Mouse (Mus musculus) forebrain, embryonic 11.5 days (tissue): Measurements from ENCODE around the gene Muc16. TPM values are rescaled to one million over a fixed set of nuclear protein-coding genes. Genes with fewer than 3 reads are reported as not detected.

ENCODE experiments used
- ATAC-seq: fragments of 200-750 bp; cut with Nextera tagmentation; replicated peaks from 2 replicates; pipeline ENCODE4 v1.8.0; 2017; ENCODE audit warnings: moderate TSS enrichment; ENCODE audit not compliant: low FRiP score
- DNase-seq: peaks from one replicate; pipeline ENCODE4 v3.0.0-alpha.2; 2017; ENCODE audit warnings: low spot score
- H3K27ac ChIP-seq: fragments of 300-500 bp; sonication (generic); 2 replicates; pipeline ENCODE4 v1.5.1; 2014; ENCODE audit warnings: low read depth, low read length
- H3K27me3 ChIP-seq: fragments of 300-500 bp; sonication (generic); 2 replicates; pipeline ENCODE4 v1.6.1; 2014; ENCODE audit warnings: mild to moderate bottlenecking, low read length, mixed read lengths; ENCODE audit not compliant: control insufficient read depth, insufficient read depth
- H3K36me3 ChIP-seq: fragments of 300-500 bp; sonication (generic); 2 replicates; pipeline ENCODE4 v1.6.1; 2014; ENCODE audit warnings: mild to moderate bottlenecking, low read length, moderate library complexity, mixed read lengths; ENCODE audit not compliant: control insufficient read depth, insufficient read depth
- H3K4me1 ChIP-seq: fragments of 300-500 bp; sonication (generic); replicated peaks from 2 replicates; pipeline ENCODE4 v1.6.1; 2014; ENCODE audit warnings: low read length, mixed read lengths; ENCODE audit not compliant: control insufficient read depth, insufficient read depth
- H3K4me2 ChIP-seq: fragments of 300-500 bp; sonication (generic); 2 replicates; pipeline ENCODE4 v1.6.1; 2014; ENCODE audit warnings: low read depth, mild to moderate bottlenecking, low read length, moderate library complexity, mixed read lengths; ENCODE audit not compliant: severe bottlenecking
- H3K4me3 ChIP-seq: fragments of 300-500 bp; sonication (generic); 2 replicates; pipeline ENCODE4 v1.5.1; 2014; ENCODE audit warnings: low read depth, low read length
- H3K9ac ChIP-seq: fragments of 300-500 bp; sonication (generic); 2 replicates; pipeline ENCODE4 v1.6.1; 2014; ENCODE audit warnings: low read length
- H3K9me3 ChIP-seq: fragments of 300-500 bp; sonication (generic); 2 replicates; pipeline ENCODE4 v1.6.1; 2016; ENCODE audit warnings: low read length, mixed read lengths; ENCODE audit not compliant: control insufficient read depth
- WGBS: fragments of 180-500 bp; shearing (Covaris S2); extraction: QIAGEN DNeasy Blood & Tissue Kit; methylation state at CpG from one replicate; pipeline ENCODE4 v1.1.7; 2014; 5-methylcytosine and 5-hydroxymethylcytosine counted together
- polyA plus RNA-seq: library from polyadenylated mRNA; unstranded; fragments of >200 nt; fragmentation: Nextera tagmentation; extraction: Ambion mirVana; gene quantifications from 2 replicates; pipeline ENCODE4 v1.2.1, GENCODE M21; 2014

Gene Muc16
- not detected in 2 replicates for polyA plus RNA-seq

DNA sequence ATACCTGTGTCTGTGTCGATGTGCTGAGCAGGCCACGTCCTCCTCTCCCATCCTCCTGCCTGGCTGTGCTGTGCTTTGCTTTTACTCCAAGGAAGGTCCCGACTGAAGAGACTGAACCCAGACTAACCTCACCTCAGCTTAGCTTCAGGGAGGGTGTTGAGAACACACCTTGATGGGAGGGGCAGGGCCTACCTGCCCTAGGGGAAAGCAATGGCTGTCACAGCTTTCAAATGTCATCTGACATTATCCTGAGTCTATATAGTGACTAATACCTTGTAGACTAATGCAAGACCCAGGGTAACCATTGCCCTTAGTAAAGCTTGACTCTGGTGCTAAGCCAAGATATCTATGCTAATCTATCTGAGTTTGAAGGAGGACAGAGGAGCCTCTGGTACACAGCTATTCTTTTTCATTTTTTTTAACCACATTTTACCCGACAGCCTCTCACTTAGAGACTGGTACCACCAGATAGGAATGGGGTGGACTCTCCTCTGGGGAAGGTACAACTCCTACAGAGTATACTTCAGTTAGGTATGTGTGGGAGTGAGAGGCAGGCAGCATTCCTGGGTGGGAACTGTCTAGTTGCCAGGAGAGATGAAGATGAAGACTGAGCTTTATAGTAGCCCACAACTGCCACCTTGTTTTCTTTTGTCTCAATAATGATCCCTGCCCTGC, at the start of gene Muc16:
Gene Muc16 (minus strand): TSS at position 51 of the 675 bp plus-strand sequence.
- no peak within 1 kb of the TSS for H3K9ac ChIP-seq
- 80% methylated on average over 4 of the region's 4 CpGs for WGBS
- no peaks in the 10 kb centered on the region for H3K36me3 ChIP-seq
- H3K27me3 ChIP-seq, result no peaks in the 10 kb centered on the region
- no peaks in the 10 kb centered on the region for H3K4me1 ChIP-seq
- H3K9me3 ChIP-seq, result no peaks in the 10 kb centered on the region
- ATAC-seq, result no peak
- H3K4me3 ChIP-seq, result no peak within 1 kb of the TSS
- H3K4me2 ChIP-seq, result no peak within 1 kb of the TSS
- no peak for DNase-seq
- no peak within 1 kb of the TSS for H3K27ac ChIP-seq

DNA sequence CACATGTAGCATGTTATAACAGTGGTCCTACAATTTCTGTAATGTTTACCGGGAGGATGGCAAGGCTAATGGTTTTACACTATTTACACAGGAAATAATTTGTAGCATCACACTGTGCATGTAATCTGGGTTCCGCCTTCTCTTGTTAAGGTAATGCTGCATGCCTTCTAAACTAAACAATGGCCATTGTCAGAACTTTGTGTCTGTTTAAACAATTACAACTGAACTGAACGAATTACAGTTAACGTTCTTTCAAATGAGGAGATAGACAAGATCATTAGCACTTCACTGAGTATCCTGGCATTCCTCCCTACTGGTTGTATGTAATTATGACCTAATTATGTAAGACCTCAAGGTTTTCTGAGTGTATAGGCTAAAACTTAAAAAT, 48.4 kb upstream of the Muc16 start:
- H3K4me3 ChIP-seq, result no peak overlapping the region
- no peaks in the 10 kb centered on the region for H3K36me3 ChIP-seq
- H3K9ac ChIP-seq, result no peak overlapping the region
- H3K4me1 ChIP-seq, result no peaks in the 10 kb centered on the region; the same call in 1 of the 2 replicates
- WGBS, result 43% methylated on average over 4 of the region's 4 CpGs
- no peak overlapping the region for H3K27ac ChIP-seq
- no peaks in the 10 kb centered on the region for H3K9me3 ChIP-seq
- no peak overlapping the region for H3K4me2 ChIP-seq
- ATAC-seq, result no peak
- no peak for DNase-seq
- H3K27me3 ChIP-seq, result no peaks in the 10 kb centered on the region

DNA sequence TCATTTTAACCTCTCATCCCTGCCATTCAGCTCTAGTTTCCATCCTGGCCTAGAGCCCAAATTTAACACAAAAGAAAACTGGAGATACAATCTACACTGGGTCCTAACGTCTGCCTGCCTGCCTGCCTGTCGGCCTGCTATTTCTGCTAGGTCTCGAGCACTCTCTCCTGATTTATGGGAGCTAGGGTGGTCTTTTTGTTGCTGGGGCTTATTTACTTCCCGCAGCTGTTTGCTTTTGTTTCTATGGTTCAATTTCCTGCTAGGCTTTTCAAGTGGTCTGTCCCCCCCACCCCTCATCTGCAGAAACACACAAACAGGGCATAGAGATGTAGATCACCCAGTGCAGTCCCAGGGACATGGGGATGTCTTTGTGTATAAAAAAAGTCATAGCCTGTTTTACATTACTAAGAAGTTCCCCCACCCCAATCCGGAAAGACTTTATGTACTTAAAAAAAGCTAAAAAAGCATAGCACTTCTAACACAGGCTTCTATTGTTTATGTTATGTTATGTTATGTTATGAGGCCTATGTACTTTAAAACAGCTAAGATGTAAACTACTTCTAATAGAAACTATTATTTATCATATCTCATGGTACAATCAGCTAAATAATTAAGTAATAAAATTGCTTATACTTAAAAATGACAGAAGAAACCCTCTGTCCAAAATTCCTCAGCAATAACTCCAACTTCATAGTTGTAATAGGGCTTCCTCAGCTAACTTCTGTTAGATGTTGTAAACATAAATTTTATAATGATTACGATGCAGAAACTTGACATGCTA, 47.8 kb upstream of the Muc16 start:
- H3K9ac ChIP-seq, result no peak overlapping the region
- H3K4me2 ChIP-seq, result no peak overlapping the region
- ATAC-seq (peak; percentile 81), DNase-seq (no peak)
- no peak overlapping the region for H3K27ac ChIP-seq
- no peaks in the 10 kb centered on the region for H3K9me3 ChIP-seq
- no peak overlapping the region for H3K4me3 ChIP-seq
- 20% methylated on average over 6 of the region's 6 CpGs for WGBS
- H3K27me3 ChIP-seq, result no peaks in the 10 kb centered on the region
- no peaks in the 10 kb centered on the region for H3K36me3 ChIP-seq
- no peaks in the 10 kb centered on the region; the same call in 1 of the 2 replicates for H3K4me1 ChIP-seq

DNA sequence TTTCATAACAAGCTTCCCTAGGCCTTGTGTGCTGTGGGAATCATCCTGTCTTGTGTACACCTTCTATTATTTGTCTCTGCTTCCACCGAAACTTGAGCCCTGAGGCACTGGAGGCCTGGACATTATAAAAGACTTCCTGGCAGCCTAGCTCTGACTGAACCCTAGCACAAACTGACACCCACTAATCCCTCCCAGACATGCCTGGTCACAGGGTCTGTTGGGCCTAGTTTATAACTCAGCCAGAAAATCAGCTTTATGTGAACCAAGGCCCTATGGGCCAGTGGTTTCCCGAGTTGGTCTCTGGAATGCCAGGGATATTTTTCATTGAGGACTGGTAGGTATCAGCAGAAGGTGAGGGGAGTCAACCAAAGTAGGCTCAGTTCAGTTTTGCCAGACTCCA, 46.7 kb upstream of the Muc16 start:
- no peaks in the 10 kb centered on the region; the same call in 1 of the 2 replicates for H3K4me1 ChIP-seq
- no peaks in the 10 kb centered on the region for H3K36me3 ChIP-seq
- DNase-seq, result no peak
- ATAC-seq, result 0 out of 2 replicates have a peak, but pooled peaks have one; percentile 28
- H3K4me3 ChIP-seq, result no peak overlapping the region
- no peak overlapping the region for H3K27ac ChIP-seq
- H3K4me2 ChIP-seq, result no peak overlapping the region
- WGBS, result 27% methylated on average over 2 of the region's 2 CpGs
- H3K9ac ChIP-seq, result no peak overlapping the region
- H3K9me3 ChIP-seq, result no peaks in the 10 kb centered on the region
- H3K27me3 ChIP-seq, result no peaks in the 10 kb centered on the region

DNA sequence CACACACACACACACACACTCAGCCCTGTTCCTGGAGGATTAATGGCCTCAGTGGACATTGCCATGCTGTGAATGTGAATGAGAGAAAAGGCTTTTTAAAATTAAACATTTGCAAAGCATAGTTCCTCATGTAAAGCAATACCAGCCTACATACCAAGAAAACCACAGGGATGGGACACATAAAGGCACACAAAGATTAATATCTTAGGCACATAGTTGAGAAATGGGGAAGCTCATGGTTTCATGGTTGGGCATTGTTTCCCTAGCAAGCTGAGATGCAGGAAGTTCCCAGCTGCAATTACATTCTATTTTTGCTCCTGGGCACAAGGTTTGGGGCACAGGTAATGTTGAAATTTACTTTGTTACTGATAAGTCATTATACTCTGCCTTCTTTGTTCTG, 31.3 kb upstream of the Muc16 start:
- Histone ChIP-seq H3K27me3 (no peaks in the 10 kb centered on the region), H3K9ac (no peak overlapping the region), H3K9me3 (no peaks in the 10 kb centered on the region), H3K27ac (no peak overlapping the region), H3K4me2 (no peak overlapping the region), H3K4me1 (no peaks in the 10 kb centered on the region), H3K4me3 (no peak overlapping the region), H3K36me3 (no peaks in the 10 kb centered on the region)
- ATAC-seq (no peak), DNase-seq (no peak)

DNA sequence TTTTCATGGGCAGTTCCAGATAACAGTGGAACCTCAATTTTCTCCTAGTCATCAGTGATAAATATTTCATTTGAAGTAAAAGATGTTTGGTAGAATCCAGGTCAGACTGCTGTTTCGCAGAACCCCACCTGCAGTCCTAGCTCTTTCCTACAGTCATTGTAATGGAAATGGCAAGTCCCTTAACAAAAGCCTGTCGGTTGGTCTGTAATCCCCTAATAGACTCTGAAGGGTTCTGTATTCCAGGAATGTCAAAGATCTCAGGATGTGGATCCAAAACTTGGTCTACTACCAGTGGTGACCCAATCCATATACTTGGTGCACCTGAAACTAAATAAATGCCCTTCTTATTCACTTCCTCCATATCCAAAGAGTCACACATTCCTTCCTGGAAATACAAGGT, 76.0 kb downstream of the Muc16 start:
- Histone ChIP-seq H3K4me2 (no peak overlapping the region), H3K27ac (no peak overlapping the region), H3K9me3 (no peaks in the 10 kb centered on the region), H3K36me3 (no peaks in the 10 kb centered on the region), H3K4me1 (no peaks in the 10 kb centered on the region), H3K4me3 (no peak overlapping the region), H3K9ac (no peak overlapping the region), H3K27me3 (no peaks in the 10 kb centered on the region)
- ATAC-seq, result no peak
- no peak for DNase-seq
- 35% methylated on average over 2 of the region's 2 CpGs for WGBS

DNA sequence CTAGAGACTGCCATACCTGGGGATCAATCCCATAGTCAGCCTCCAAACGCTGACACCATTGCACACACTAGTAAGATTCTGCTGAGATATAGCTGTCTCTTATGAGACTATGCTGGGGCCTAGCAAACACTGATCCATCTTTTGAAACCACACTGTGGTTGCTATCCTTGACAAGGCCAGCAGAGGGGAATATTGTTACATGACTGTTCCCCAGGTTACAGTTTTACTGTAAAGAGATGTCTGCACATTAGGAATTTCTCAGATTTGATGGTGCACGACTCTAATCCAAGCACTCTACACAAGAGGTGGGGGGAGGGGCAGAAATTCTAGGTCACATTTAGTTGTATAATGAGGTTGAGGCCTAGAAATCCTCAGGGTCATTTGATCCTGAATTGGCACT, 166.2 kb downstream of the Muc16 start:
- 48% methylated on average over 2 of the region's 2 CpGs for WGBS
- H3K4me3 ChIP-seq, result no peak overlapping the region

DNA sequence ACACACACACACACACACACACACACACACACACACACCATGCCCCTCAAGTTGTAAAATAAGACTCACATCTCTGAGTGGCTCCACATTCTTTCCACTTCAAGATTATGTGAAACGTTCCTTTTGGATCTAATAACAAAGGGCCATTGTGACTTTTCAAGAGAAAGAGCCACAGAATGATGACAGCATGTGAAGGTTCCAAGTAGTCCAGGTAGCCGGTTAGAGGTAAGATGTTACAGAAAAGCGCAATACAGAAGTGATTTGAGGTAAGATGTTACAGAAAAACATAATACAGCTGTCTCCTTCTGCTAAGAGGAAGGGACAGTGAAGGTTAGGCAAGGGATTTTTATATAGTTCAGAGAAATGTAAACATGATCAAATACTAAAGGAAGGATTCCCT, 196.2 kb downstream of the Muc16 start, which contains the start of the genes Zfp558 and Mbd3l1:
Gene Zfp558 (minus strand): TSS at position 101 of the 400 bp plus-strand sequence.
Gene Mbd3l1 (plus strand): TSS at position 192 of the 400 bp plus-strand sequence.
- Histone ChIP-seq H3K4me1 (no peaks in the 10 kb centered on the region), H3K9ac (no peak within 1 kb of the TSS), H3K27me3 (no peaks in the 10 kb centered on the region), H3K4me2 (no peak within 1 kb of the TSS), H3K9me3 (no peaks in the 10 kb centered on the region), H3K27ac (no peak within 1 kb of the TSS), H3K4me3 (no peak within 1 kb of the TSS), H3K36me3 (no peaks in the 10 kb centered on the region)
- ATAC-seq (no peak), DNase-seq (no peak)
- 78% methylated on average over 3 of the region's 3 CpGs for WGBS

More for the DNA sequence above, 166.2 kb downstream of the Muc16 start:
- no peak overlapping the region for H3K4me2 ChIP-seq
- H3K4me1 ChIP-seq, result no peaks in the 10 kb centered on the region
- H3K9ac ChIP-seq, result no peak overlapping the region
- no peaks in the 10 kb centered on the region for H3K9me3 ChIP-seq
- no peak for ATAC-seq
- H3K27me3 ChIP-seq, result no peaks in the 10 kb centered on the region
- no peak overlapping the region for H3K27ac ChIP-seq
- H3K36me3 ChIP-seq, result no peaks in the 10 kb centered on the region
- no peak for DNase-seq
